35 mouse cellular contexts compared by ENCODE assay signal in the genomic region with DNA sequence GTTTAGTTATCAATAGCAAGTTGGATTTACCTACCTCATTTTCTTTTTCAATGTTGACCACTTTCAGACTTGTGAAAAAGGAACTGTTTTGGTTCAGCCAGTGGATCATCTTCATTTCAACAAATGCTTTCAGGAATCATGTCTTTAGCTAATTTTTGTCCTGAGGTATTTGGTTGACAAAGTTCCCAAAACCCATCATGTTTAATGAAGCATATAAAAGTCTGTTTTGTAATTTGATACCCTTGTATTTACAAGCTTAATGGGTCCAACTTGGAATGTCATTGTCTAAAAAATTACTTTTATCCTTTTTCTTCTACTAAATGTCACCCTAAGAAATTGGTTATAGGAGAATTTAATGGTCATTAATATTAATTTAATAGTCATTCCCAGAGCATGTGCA. TPM values are rescaled to one million over a fixed set of nuclear protein-coding genes. Genes with fewer than 3 reads are reported as not detected.
"Had no signal": no experiment of that assay in that cellular context is flagged by ENCODE, and none has a peak within 500 bp of the region (broad histone marks: within the 10 kb centered on the region; RNA-seq: fewer than 3 reads in every experiment).

No protein-coding gene starts in this region.

- H3K4me3 ChIP-seq: heart, embryonic 12.5 days; heart, embryonic 13.5 days; heart, embryonic 15.5 days; hindbrain, embryonic 10.5 days; hindbrain, embryonic 12.5 days; hindbrain, embryonic 13.5 days; hindbrain, embryonic 15.5 days; intestine, embryonic 15.5 days; kidney, embryonic 15.5 days; layer of hippocampus, adult 2 months; left cerebral cortex, adult 2 months had no signal

- H3K27me3 ChIP-seq: heart, embryonic 12.5 days; heart, embryonic 13.5 days; heart, embryonic 15.5 days; hindbrain, embryonic 12.5 days; hindbrain, embryonic 13.5 days; hindbrain, embryonic 15.5 days; intestine, embryonic 15.5 days; kidney, embryonic 15.5 days had no signal

- DNase-seq: heart, postnatal 10 days; heart, postnatal 14 days; heart, postnatal 36 days; heart, postnatal 4 days; kidney, adult 11 months; kidney, adult 18-20 months; kidney, adult 2 months; kidney, adult 9 months; kidney, postnatal 10 days; kidney, postnatal 14 days; kidney, postnatal 25 days; kidney, postnatal 36 days; kidney, postnatal 4 days; layer of hippocampus, adult 9-11 months; layer of hippocampus, postnatal 36 days had no signal

- H3K9me3 ChIP-seq: heart, embryonic 12.5 days; heart, embryonic 13.5 days; heart, embryonic 15.5 days; hindbrain, embryonic 10.5 days; hindbrain, embryonic 12.5 days; hindbrain, embryonic 13.5 days; hindbrain, embryonic 15.5 days; intestine, embryonic 15.5 days; kidney, embryonic 15.5 days had no signal

- H3K36me3 ChIP-seq: heart, embryonic 12.5 days; heart, embryonic 13.5 days; heart, embryonic 15.5 days; hindbrain, embryonic 10.5 days; hindbrain, embryonic 12.5 days; hindbrain, embryonic 13.5 days; hindbrain, embryonic 15.5 days; intestine, embryonic 15.5 days; kidney, embryonic 15.5 days had no signal

- H3K4me2 ChIP-seq: heart, embryonic 11.5 days; heart, embryonic 12.5 days; heart, embryonic 13.5 days; heart, embryonic 15.5 days; hindbrain, embryonic 12.5 days; hindbrain, embryonic 13.5 days; hindbrain, embryonic 14.5 days; hindbrain, embryonic 15.5 days; intestine, embryonic 15.5 days; kidney, embryonic 15.5 days had no signal

- H3K4me1 ChIP-seq: heart, embryonic 12.5 days; heart, embryonic 13.5 days; heart, embryonic 15.5 days; hindbrain, embryonic 10.5 days; hindbrain, embryonic 12.5 days; intestine, embryonic 15.5 days; kidney, embryonic 15.5 days had no signal

- H3K9ac ChIP-seq: heart, embryonic 12.5 days; heart, embryonic 13.5 days; heart, embryonic 15.5 days; hindbrain, embryonic 12.5 days; hindbrain, embryonic 13.5 days; hindbrain, embryonic 14.5 days; hindbrain, embryonic 15.5 days; intestine, embryonic 15.5 days; kidney, embryonic 15.5 days had no signal

- H3K27ac ChIP-seq: heart, embryonic 13.5 days; heart, embryonic 15.5 days; hindbrain, embryonic 10.5 days; hindbrain, embryonic 12.5 days; hindbrain, embryonic 13.5 days; hindbrain, embryonic 14.5 days; hindbrain, embryonic 15.5 days; hindbrain, postnatal 0 days; intestine, embryonic 15.5 days; kidney, embryonic 15.5 days; kidney, postnatal 0 days; layer of hippocampus, adult 2 months; left cerebral cortex, adult 2 months had no signal

- ATAC-seq: hindbrain, embryonic 16.5 days; hindbrain, postnatal 0 days; inflammation-experienced regulatory T-cells, adult 6 months; intestine, embryonic 15.5 days; intestine, embryonic 16.5 days; intestine, postnatal 0 days had no signal

RNA-seq across cellular contexts. Expression of a gene that starts 6.9 kb away (rescaled TPM):
- total RNA-seq: hematopoietic stem cell, adult 5-6 weeks had no signal
